Mouse (Mus musculus) brown adipose tissue, adult 24 weeks (tissue): ENCODE data around the gene Ccnt2. TPM values are rescaled to one million over a fixed set of nuclear protein-coding genes. Genes with fewer than 3 reads are reported as not detected.

Source experiments
- H3K27ac ChIP-seq: fragments of 200-500 bp; replicated peaks from 2 replicates; pipeline ENCODE4 v1.5.1; 2012; ENCODE audit warnings: low read depth, mild to moderate bottlenecking, low read length
- H3K4me1 ChIP-seq: fragments of 200-500 bp; 2 replicates; pipeline ENCODE4 v1.6.1; 2012; ENCODE audit warnings: low read length, mixed read lengths; ENCODE audit not compliant: control insufficient read depth, insufficient read depth, insufficient read length
- H3K4me3 ChIP-seq: fragments of 200-500 bp; 2 replicates; pipeline ENCODE4 v1.5.1; 2012; ENCODE audit warnings: low read depth, mild to moderate bottlenecking, low read length, moderate library complexity; ENCODE audit not compliant: insufficient read depth
- polyA plus RNA-seq: library from polyadenylated mRNA; stranded (reverse); fragments of >200 nt; gene quantifications from 2 replicates; pipeline ENCODE4 v1.2.4, GENCODE M21; 2012; ENCODE audit not compliant: missing spikeins, insufficient read depth, insufficient read length

Gene Ccnt2
- polyA plus RNA-seq, 1 experiment, result 9.3 TPM

DNA sequence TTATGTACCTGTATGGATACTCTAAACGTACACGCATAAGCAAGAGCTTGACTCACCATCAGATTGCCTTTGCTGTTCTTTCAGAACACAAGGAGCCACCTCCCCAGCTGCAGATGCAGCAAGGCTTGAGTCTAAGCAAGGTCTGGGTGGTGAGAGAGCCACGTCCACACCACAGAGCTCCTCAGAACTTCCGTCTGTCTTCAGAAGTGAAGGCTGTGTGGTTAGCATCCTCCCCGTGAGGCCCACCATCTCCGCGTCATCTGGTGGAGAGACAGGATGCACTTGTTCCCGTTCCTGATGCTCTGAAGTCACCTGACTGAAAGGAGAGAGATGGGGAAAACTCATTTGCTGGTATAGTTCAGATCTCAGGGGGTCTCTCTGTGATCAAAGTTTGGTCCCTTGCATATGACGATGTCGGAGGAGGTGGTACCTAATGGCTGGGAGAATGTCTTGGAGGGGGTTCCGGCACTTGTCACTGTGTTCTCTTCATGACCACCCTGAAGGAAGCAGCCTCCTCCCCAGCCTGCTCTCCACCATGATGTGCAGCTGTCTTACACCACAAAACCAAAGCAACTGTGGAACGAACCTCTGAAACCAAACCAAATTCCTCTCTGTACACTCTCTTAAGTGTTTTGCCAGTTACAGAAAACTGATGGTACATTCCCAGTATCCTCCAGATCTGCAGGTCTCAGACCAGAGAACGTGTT lies 56.4 kb downstream of the Ccnt2 start:
- H3K4me1 ChIP-seq, result no peaks in the 10 kb centered on the region
- no peak overlapping the region for H3K27ac ChIP-seq
- no peak overlapping the region for H3K4me3 ChIP-seq

GRCm38 (mm10) chr1:127833714-127834113 lies 59.8 kb downstream of the Ccnt2 start:
- Histone ChIP-seq H3K4me1 (no peaks in the 10 kb centered on the region), H3K27ac (no peak overlapping the region), H3K4me3 (no peak overlapping the region)

- Histone ChIP-seq H3K4me1 (no peaks in the 10 kb centered on the region), H3K27ac (no peak overlapping the region)
These were observed 60.2 kb downstream of the Ccnt2 start for GRCm38 (mm10) chr1:127834202-127834601.

GRCm38 (mm10) chr1:127836619-127837018 lies 62.7 kb downstream of the Ccnt2 start:
- Histone ChIP-seq H3K27ac (no peak overlapping the region), H3K4me3 (no peak overlapping the region), H3K4me1 (no peaks in the 10 kb centered on the region)

More at GRCm38 (mm10) chr1:127834202-127834601, 60.2 kb downstream of the Ccnt2 start:
- no peak overlapping the region for H3K4me3 ChIP-seq

DNA sequence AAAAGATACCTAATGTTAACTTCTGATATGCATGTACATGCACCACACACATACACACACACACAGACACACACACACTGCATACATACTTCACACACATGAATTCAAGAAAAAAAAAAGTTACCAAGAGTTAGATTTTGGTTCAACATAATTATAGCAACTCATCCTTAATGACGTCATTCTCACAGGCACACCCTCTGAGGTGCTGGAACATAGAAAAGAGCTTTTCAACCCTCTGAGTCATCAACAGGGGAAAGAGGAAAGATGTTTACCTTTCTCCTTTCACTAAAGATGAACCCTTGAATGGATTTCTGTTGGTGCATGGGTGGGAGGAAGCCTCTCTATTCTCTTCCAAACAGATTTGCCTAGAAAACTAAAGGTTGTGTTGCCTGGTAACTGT lies 64.6 kb downstream of the Ccnt2 start:
- no peaks in the 10 kb centered on the region for H3K4me1 ChIP-seq
- H3K27ac ChIP-seq, result no peak overlapping the region
- H3K4me3 ChIP-seq, result no peak overlapping the region

GRCm38 (mm10) chr1:127845472-127845871 lies 71.5 kb downstream of the Ccnt2 start:
- Histone ChIP-seq H3K4me1 (no peaks in the 10 kb centered on the region), H3K4me3 (no peak overlapping the region), H3K27ac (no peak overlapping the region)

DNA sequence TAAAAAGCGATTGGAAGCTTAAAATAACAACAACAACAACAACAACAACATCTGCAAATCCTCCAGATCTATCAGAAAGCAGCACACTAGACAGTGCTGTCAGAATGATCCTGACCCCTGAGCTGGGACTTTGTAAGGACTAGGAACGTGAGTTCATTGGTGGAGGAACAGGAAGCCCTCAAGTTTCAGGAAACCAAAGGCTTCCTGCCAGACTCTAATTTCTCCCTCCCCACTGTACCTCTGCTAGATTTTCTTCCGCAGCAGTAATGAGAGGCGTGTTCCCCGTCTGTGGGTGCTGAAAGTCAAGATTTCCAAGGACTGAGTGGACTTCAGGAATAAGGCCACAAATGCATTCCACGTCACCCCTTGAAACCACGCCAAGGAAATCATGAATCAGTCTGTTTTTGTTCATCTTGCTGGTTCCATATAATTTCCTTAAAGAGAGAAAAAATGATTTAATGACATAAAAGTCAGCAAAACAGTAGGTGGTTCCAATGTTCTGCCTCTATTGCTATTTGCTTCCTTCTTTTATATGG lies 76.2 kb downstream of the Ccnt2 start:
- Histone ChIP-seq H3K4me3 (no peak overlapping the region), H3K27ac (no peak overlapping the region), H3K4me1 (no peaks in the 10 kb centered on the region)

- no peak within 1 kb of the TSS for H3K4me3 ChIP-seq
- H3K4me1 ChIP-seq, result no peaks in the 10 kb centered on the region
- H3K27ac ChIP-seq, result no peak within 1 kb of the TSS
These were observed 80.7 kb downstream of the Ccnt2 start, which contains the start of gene Map3k19 for GRCm38 (mm10) chr1:127854486-127855222. Map3k19 (minus strand) TSS chr1:127855031.

Other genes starting within 250 kb of the Ccnt2 start
- gene Tmem163, start 94.6 kb upstream of the Ccnt2 start, polyA plus RNA-seq, result not detected in 2 replicates
- not detected in 2 replicates for gene Acmsd, start 44.8 kb upstream of the Ccnt2 start, polyA plus RNA-seq
- gene Map3k19, start 80.9 kb downstream of the Ccnt2 start, polyA plus RNA-seq, result not detected in 2 replicates
- gene Rab3gap1, start 94.6 kb downstream of the Ccnt2 start, polyA plus RNA-seq, result 22.6 and 27.9 TPM in 2 replicates